Mouse (Mus musculus) adrenal gland, postnatal 36 days (tissue): ENCODE results near the gene Hs3st4. TPM values are rescaled to one million over a fixed set of nuclear protein-coding genes. Genes with fewer than 3 reads are reported as not detected.

Experiments used
- DNase-seq, 2 experiments: peaks; one replicate each; pipeline ENCODE4 v3.0.0; 2021; ENCODE audit warnings: mixed read lengths in 1 of 2
- long read RNA-seq, 2 experiments: library from polyadenylated mRNA; stranded (forward); transcript quantifications; one replicate each; pipeline ENCODE4 v2.0.0; 2021; ENCODE audit warnings: borderline sequencing depth in 2 of 2
- total RNA-seq, 2 experiments: library from RNA; stranded (reverse); gene quantifications; 2 replicates each; pipeline ENCODE4 v1.2.3; 2021

The Hs3st4 gene
- total RNA-seq: not detected
- long read RNA-seq, experiment 1: 0 reads
- long read RNA-seq, experiment 2: 0 reads

DNA sequence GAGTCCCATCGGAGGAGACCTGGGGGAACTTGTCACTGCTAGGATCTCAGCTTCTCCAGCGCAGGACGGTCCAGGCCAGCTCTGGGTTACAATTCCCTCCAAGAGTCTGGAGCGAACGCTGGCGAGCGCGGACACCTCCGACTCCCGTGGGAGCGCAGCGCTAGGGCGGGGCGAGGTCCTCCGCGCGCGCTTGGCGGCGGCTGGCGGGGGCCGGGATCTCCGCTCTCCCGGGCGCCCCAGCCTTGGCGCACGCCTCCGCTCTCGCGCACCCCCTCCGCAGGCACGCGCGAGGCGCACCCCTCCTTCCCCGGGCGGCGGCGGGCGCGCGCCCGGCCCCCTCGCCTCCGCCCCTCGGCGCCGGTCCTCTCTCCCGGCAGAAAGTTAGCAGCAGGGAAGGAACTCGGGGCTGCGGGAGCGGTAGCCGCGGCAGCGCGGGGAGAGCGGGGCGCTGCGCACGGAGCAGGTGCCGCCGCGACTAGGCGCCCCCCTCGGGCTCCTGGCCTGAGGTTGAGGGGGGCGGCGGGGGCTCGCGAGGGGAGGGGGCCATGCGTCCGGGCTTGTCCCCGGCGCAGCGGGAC, at the start of gene Hs3st4:
Hs3st4 (plus strand) TSS at position 409 of the 578 bp plus-strand sequence.
- DNase-seq: peak in 1 of 2 experiments; percentile 2

DNA sequence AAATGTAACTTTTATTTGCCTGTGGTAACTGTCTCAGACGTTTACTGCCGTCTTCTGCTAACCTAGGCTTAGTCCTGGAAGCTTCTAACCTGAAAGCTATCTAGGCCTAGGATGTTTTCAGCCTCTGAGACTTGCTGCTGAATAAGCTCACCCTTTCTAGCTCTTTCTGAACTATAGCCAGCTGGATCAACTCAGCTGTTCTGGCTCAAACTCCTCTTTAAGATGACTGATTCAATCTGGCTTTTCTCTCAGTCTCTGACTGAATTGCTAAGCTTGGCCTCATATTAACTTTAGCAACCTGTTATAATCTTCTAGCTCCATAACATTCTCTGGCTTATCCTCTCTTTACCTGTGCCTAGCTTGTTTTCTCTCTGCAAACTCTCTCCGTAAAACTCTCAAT, 35.8 kb upstream of the Hs3st4 start:
- DNase-seq: no peak

- DNase-seq: no peak
These were observed 19.6 kb upstream of the Hs3st4 start for GRCm38 (mm10) chr7:123963021-123963420.

DNA sequence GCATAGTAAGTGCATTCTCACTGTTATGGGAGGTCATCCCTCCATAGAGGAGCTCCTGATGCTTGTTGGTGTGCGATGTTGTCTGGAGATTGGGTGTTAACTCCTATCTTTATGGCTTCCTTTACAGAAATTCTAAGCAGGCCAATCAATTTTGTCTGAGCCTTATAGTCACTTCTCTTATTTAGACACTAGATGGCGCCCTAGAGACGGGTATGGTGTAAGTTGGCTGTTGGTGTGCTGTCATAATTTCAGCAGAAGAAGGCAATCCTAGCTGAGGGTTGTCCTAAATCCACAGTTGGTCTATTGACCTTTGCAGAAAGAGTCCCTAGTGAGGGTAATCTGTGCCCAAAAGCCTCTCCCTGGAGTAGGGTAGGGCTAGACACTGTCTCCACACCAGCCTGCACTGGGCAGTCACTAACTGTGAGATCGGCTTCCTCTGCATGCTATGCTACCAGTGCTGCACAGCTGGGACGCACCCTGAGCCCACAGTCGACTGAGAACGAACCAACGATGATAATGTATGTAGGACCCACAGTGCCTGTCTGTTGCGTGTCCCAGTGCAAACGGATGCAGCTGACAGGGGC, 18.0 kb upstream of the Hs3st4 start:
- DNase-seq: no peak

DNA sequence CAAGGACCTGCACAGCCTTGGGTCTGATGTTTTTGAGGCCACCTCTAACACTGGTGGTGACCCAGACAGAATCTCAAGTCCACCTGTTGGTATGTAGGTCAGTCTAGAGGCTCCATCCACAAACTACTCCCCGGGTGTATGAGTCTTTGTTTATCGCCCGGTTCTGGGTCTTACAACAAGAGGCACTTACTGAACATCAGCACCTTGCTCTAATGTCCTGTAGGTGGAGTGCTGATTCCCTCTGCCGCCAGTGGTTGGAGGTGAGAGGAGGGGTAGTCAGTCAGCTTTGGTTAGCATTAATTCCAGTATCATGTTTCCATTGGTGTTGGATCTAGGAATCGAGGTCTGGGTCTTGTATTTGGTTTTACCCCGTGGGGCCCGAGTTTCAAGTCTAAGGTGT, 17.2 kb upstream of the Hs3st4 start:
- DNase-seq: no peak

GRCm38 (mm10) chr7:123975441-123975840, 7.2 kb upstream of the Hs3st4 start:
- DNase-seq: no peak

GRCm38 (mm10) chr7:123981435-123981834, 1.2 kb upstream of the Hs3st4 start:
- DNase-seq: no peak

- DNase-seq: no peak
These were observed 659 bp upstream of the Hs3st4 start for GRCm38 (mm10) chr7:123982010-123982409.

DNA sequence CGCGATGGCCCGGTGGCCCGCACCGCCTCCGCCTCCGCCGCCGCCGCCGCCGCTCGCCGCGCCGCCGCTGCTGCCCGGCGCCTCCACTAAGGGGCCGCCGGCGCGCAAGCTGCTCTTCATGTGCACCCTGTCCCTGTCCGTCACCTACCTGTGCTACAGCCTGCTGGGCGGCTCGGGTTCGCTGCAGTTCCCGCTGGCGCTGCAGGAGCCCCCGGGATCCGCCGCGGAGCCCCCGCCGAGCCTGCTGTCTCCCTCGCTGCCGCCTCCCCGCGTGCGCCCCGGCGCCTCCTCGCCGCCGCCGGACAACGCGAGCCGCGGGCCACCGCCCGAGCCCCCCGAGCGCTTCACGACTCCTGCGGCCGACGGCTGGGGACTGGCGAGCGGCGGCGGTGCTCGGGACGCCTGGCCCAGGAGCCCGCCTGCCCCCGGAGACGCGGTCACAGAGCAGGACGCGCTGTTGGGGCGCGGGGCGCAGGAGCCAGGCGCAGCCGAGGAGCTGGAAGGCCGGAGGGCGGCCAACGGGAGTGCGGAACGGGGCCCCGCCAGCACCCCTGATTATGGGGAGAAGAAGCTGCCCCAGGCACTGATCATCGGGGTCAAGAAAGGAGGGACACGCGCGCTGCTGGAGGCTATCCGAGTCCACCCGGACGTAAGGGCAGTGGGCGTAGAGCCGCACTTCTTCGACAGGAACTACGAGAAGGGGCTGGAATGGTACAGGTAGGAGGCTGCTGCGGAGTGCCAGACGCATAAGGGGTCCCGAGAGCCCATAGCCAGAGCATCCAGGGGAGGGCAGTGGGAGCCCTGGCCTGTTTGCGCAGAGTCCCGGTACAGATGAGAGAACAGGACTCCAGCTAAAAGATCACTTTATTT, 743 bp downstream of the Hs3st4 start:
- DNase-seq: no peak

DNA sequence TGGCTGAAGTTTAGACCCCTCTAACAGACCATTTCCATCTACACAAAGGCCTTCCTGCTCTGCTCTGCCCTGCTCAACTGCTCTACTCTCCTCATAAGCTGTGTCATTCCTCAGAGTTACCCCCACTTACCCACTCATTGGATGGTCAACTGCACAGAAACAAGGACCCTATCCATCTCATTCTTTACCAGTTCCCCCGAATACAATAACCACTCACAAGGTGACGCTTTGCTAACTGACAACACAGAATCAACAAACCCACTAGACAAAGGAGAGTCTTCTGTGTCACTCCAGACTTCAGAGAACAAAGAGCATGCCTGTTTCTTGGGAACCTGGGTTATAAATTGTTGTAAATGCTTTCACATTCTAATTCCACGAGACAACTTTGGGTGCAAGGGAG, 9.5 kb downstream of the Hs3st4 start:
- no peak for DNase-seq

DNA sequence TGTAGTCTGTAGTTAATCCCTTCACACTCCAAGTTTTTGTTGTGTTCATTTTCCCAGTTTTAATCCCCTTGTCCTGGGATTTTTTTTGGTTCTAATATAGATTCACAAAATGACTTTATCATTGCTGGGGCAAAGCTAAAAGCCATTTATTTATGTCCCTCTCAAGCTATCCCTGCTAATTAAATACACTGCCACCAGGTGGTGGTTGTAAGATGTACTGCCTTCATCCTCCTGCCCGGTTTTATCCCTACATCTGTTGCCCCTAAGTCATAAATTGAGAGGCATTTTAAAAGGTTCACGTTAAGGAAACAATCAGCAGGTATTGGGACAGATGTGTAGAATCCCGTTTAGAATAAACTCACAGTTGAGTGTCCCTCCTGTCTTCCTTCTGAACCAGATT, 14.6 kb downstream of the Hs3st4 start:
- no peak for DNase-seq

DNA sequence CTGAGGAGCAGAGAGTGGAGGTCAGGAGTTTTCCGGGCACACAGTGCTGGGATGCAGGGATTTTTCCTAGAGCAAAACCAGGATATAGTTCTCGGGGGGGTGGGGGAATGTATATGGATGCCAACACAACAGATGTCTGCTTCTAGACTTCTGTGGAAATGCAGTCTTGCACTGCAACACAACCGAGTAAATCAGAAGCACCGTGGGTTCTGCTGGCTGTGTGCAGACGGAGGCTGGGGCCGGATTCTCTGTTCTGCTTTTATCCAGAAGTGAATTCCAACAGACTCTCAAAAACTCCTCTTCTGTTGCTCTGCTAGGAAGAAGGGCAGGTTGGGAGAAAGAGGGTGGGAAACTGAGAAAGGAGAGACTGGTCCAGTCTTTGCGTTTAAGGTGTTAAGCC, 15.9 kb downstream of the Hs3st4 start:
- DNase-seq: no peak

DNA sequence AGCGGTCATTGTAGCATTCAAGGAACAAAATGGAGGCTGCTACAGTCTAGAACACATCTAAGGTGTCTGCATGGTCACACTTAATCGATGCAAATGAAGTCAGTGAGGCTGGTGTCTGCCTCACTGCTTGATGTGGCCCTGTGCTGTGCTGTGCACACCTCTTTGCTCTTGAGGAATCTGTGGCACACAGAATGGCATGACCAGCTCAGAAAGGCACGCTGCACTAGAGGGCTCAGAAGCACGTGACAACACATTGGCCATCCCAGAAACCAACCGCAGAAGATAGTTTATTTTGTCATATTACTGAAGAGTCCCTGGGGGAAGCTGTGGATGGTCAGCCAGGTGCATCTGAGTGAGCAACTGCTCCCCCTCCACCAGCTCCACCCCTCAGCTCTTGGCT, 44.2 kb downstream of the Hs3st4 start:
- no peak for DNase-seq

GRCm38 (mm10) chr7:124032236-124032635, 49.6 kb downstream of the Hs3st4 start:
- no peak for DNase-seq

- no peak for DNase-seq
These were observed 50.7 kb downstream of the Hs3st4 start for GRCm38 (mm10) chr7:124033332-124033731.

- no peak for DNase-seq
These were observed 54.6 kb downstream of the Hs3st4 start for GRCm38 (mm10) chr7:124037281-124037700.

- no peak for DNase-seq
These were observed 56.5 kb downstream of the Hs3st4 start for GRCm38 (mm10) chr7:124039142-124039541.

GRCm38 (mm10) chr7:124047382-124047781, 64.7 kb downstream of the Hs3st4 start:
- DNase-seq: no peak

GRCm38 (mm10) chr7:124048971-124049370, 66.3 kb downstream of the Hs3st4 start:
- DNase-seq: no peak

DNA sequence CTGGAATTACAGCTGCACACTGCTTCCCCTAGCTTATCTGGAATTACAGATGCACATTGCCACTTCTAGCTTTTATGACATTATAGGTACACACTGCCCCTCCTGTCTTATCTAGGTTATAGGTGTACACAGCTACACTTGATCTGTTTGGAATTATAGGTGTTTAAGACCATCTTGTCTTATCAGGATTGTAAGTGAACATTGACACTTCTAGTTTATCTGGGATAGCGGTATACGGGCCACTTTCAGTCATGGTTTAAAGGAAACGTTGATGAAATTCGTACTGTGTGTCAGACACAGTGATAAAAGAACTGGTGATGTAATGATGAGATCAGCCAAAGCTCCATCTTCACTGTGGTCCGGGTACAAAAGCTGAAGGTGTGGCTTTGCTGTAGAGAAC, 67.8 kb downstream of the Hs3st4 start:
- no peak for DNase-seq

DNA sequence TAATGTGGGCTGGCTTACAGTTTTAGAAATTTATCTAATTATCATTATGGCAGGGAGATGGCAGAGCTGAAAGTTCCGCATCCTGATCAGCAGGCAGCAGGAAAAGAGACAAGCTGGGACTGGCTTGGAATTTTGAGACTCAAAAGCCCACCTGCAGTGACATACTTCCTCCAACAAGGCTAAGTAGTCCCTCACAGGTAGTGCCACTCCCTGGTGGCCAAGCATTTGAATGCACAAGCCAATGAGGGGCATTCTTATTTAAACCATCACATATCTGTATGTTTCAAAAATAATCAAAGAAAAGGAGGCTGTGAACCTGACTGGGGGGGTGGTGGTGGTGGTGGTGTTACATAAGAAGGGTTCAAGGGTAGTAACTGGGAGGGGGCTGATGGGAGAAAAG, 101.1 kb downstream of the Hs3st4 start:
- no peak for DNase-seq

DNA sequence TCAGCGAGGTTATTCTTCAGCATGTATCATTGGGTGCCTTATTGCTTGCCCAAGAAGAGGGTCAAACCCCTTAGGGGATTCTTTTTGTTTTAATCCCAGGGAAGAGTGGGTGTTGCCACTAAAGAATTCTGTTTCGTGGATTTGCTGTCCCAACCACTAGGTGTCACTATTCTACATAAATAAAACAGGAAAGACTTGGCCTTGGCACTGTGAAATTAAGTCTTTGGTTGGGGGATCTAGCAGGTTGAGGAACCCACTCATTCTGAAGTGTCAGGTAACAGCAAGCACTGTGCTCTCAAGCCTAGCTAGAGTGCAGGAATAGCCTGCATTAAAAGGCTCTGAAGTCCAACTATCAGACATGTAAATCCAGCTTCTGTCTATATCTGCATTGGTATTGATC, 146.3 kb downstream of the Hs3st4 start:
- no peak for DNase-seq

- no peak for DNase-seq
These were observed 148.6 kb downstream of the Hs3st4 start for GRCm38 (mm10) chr7:124131312-124131711.
